Mouse (Mus musculus): ENCODE results near the gene Tmprss3. TPM values are rescaled to one million over a fixed set of nuclear protein-coding genes. Genes with fewer than 3 reads are reported as not detected.

Tmprss3 gene
- polyA plus RNA-seq, 1 experiment = 0.92 TPM

GRCm38 (mm10) chr17:31152966-31153499, 45.7 kb downstream of the Tmprss3 start:
- H3K27me3 ChIP-seq (ENCODE audit: control insufficient read depth, insufficient read depth, low read length) = no peaks in the 10 kb centered on the region
- no peak overlapping the region for H3K27ac ChIP-seq (ENCODE audit: control insufficient read depth, insufficient read depth, low read length)
- no peaks in the 10 kb centered on the region for H3K36me3 ChIP-seq (ENCODE audit: control insufficient read depth, insufficient read depth, low read length)
- H3K4me3 ChIP-seq (ENCODE audit: control insufficient read depth, insufficient read depth, low read length) = no peak overlapping the region
- peaks cover 11% of the 10 kb centered on the region for H3K4me1 ChIP-seq (replicated peaks; ENCODE audit: control insufficient read depth, insufficient read depth, low read length)
- WGBS = 91% methylated on average over 9 of the region's 9 CpGs
- TF ChIP-seq POLR2A (IDR thresholded peaks at IDR 0.05; ENCODE audit: control insufficient read depth, extremely low read depth, insufficient read depth, low read length, poor library complexity) (no peak), CTCF (IDR thresholded peaks at IDR 0.05; ENCODE audit: borderline replicate concordance, control insufficient read depth, extremely low read depth, insufficient read depth, low read length, poor library complexity) (no peak)
- DNase-seq = no peak

GRCm38 (mm10) chr17:31152512-31152911, 46.3 kb downstream of the Tmprss3 start:
- H3K36me3 ChIP-seq (ENCODE audit: control insufficient read depth, insufficient read depth, low read length) = no peaks in the 10 kb centered on the region
- TF ChIP-seq POLR2A (IDR thresholded peaks at IDR 0.05; ENCODE audit: control insufficient read depth, extremely low read depth, insufficient read depth, low read length, poor library complexity) = no peak
- no peak for TF ChIP-seq CTCF (IDR thresholded peaks at IDR 0.05; ENCODE audit: borderline replicate concordance, control insufficient read depth, extremely low read depth, insufficient read depth, low read length, poor library complexity)
- H3K27ac ChIP-seq (ENCODE audit: control insufficient read depth, insufficient read depth, low read length) = no peak overlapping the region
- H3K4me3 ChIP-seq (ENCODE audit: control insufficient read depth, insufficient read depth, low read length) = no peak overlapping the region
- peaks cover 11% of the 10 kb centered on the region for H3K4me1 ChIP-seq (replicated peaks; ENCODE audit: control insufficient read depth, insufficient read depth, low read length)
- H3K27me3 ChIP-seq (ENCODE audit: control insufficient read depth, insufficient read depth, low read length) = no peaks in the 10 kb centered on the region
- WGBS = 83% methylated on average over 5 of the region's 5 CpGs
- no peak for DNase-seq

GRCm38 (mm10) chr17:31145998-31146397, 52.8 kb downstream of the Tmprss3 start:
- H3K4me3 ChIP-seq (ENCODE audit: control insufficient read depth, insufficient read depth, low read length) = no peak overlapping the region
- no peak for DNase-seq
- TF ChIP-seq CTCF (IDR thresholded peaks at IDR 0.05; ENCODE audit: borderline replicate concordance, control insufficient read depth, extremely low read depth, insufficient read depth, low read length, poor library complexity) (no peak), POLR2A (IDR thresholded peaks at IDR 0.05; ENCODE audit: control insufficient read depth, extremely low read depth, insufficient read depth, low read length, poor library complexity) (no peak)
- 51% methylated on average over 9 of the region's 9 CpGs for WGBS
- H3K4me1 ChIP-seq (replicated peaks; ENCODE audit: control insufficient read depth, insufficient read depth, low read length) = no peaks in the 10 kb centered on the region
- no peaks in the 10 kb centered on the region for H3K36me3 ChIP-seq (ENCODE audit: control insufficient read depth, insufficient read depth, low read length)
- no peak overlapping the region for H3K27ac ChIP-seq (ENCODE audit: control insufficient read depth, insufficient read depth, low read length)
- H3K27me3 ChIP-seq (ENCODE audit: control insufficient read depth, insufficient read depth, low read length) = no peaks in the 10 kb centered on the region

DNA sequence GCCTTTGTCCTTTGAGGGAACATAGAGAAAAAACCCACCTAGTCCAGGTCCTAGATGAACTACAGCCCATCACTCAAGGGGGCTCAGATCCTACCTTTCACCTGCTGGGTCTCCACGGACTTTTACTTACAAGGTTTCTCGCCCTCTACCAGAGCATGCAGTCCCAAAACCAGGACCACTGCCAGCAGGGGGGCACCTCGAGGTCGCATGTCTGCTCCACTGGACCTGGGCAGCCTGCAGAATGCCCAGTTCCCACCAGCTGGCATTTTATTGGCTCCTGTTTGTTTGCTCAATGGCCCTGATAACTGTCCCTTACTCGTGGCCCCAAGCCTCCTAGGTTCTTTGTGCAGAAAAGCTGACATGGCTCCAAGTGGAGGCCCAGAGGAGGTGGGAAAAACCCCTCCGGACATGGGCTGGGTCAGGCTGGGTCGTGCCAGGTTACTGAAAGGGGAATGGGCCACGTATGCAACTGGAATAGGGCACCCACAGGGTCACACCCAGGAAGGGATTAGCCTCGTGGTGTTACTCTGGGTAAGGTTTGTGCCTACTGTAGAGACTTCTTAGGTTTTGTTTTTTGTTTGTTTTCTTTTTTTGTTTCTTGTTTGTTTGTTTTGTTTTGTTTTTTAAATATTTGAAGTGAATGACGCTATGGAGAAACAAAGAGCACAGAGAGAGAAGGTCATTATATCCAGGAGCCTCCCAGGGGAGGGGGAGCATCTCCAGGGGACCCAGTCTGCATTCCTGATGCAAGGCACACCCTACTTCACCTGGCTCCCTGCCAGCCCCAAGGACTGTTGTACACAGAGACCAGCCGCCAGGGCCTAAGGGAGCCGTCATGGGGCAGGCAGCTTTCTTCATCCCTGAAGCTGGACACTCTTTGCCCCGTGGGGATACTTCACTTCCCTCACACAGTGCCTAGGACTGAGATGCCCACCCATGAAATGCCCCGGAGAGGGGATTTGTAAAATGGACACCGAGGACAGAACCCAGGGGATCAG, 54.4 kb downstream of the Tmprss3 start, which contains the start of gene Tff2:
TSS of gene Tff2 (minus strand) at position 243 of the 998 bp plus-strand sequence.
- H3K27ac ChIP-seq (ENCODE audit: control insufficient read depth, insufficient read depth, low read length) = no peak within 1 kb of the TSS
- no peaks in the 10 kb centered on the region for H3K4me1 ChIP-seq (replicated peaks; ENCODE audit: control insufficient read depth, insufficient read depth, low read length)
- H3K4me3 ChIP-seq (ENCODE audit: control insufficient read depth, insufficient read depth, low read length) = no peak within 1 kb of the TSS
- no peaks in the 10 kb centered on the region for H3K36me3 ChIP-seq (ENCODE audit: control insufficient read depth, insufficient read depth, low read length)
- WGBS = 89% methylated on average over 15 of the region's 15 CpGs
- no peaks in the 10 kb centered on the region for H3K27me3 ChIP-seq (ENCODE audit: control insufficient read depth, insufficient read depth, low read length)
- no peak for TF ChIP-seq CTCF (IDR thresholded peaks at IDR 0.05; ENCODE audit: borderline replicate concordance, control insufficient read depth, extremely low read depth, insufficient read depth, low read length, poor library complexity)
- TF ChIP-seq POLR2A (IDR thresholded peaks at IDR 0.05; ENCODE audit: control insufficient read depth, extremely low read depth, insufficient read depth, low read length, poor library complexity) = no peak
- no peak for DNase-seq

GRCm38 (mm10) chr17:31142116-31142515, 56.7 kb downstream of the Tmprss3 start:
- no peaks in the 10 kb centered on the region for H3K4me1 ChIP-seq (replicated peaks; ENCODE audit: control insufficient read depth, insufficient read depth, low read length)
- TF ChIP-seq CTCF (IDR thresholded peaks at IDR 0.05; ENCODE audit: borderline replicate concordance, control insufficient read depth, extremely low read depth, insufficient read depth, low read length, poor library complexity) (no peak), POLR2A (IDR thresholded peaks at IDR 0.05; ENCODE audit: control insufficient read depth, extremely low read depth, insufficient read depth, low read length, poor library complexity) (no peak)
- no peaks in the 10 kb centered on the region for H3K27me3 ChIP-seq (ENCODE audit: control insufficient read depth, insufficient read depth, low read length)
- no peak for DNase-seq
- H3K4me3 ChIP-seq (ENCODE audit: control insufficient read depth, insufficient read depth, low read length) = no peak overlapping the region
- H3K36me3 ChIP-seq (ENCODE audit: control insufficient read depth, insufficient read depth, low read length) = no peaks in the 10 kb centered on the region
- no peak overlapping the region for H3K27ac ChIP-seq (ENCODE audit: control insufficient read depth, insufficient read depth, low read length)
- WGBS = 98% methylated on average over 7 of the region's 7 CpGs

- 36% methylated on average over 5 of the region's 5 CpGs for WGBS
- Histone ChIP-seq H3K4me3 (ENCODE audit: control insufficient read depth, insufficient read depth, low read length) (no peak overlapping the region), H3K36me3 (ENCODE audit: control insufficient read depth, insufficient read depth, low read length) (no peaks in the 10 kb centered on the region), H3K27ac (ENCODE audit: control insufficient read depth, insufficient read depth, low read length) (no peak overlapping the region), H3K27me3 (ENCODE audit: control insufficient read depth, insufficient read depth, low read length) (no peaks in the 10 kb centered on the region), H3K4me1 (replicated peaks; ENCODE audit: control insufficient read depth, insufficient read depth, low read length) (peaks cover 9% of the 10 kb centered on the region)
- peak; percentile 78 for DNase-seq
- TF ChIP-seq POLR2A (IDR thresholded peaks at IDR 0.05; ENCODE audit: control insufficient read depth, extremely low read depth, insufficient read depth, low read length, poor library complexity) (no peak), CTCF (IDR thresholded peaks at IDR 0.05; ENCODE audit: borderline replicate concordance, control insufficient read depth, extremely low read depth, insufficient read depth, low read length, poor library complexity) (peak; percentile 71; the same call in 1 of the 2 replicates)
Measured at GRCm38 (mm10) chr17:31138398-31138797, 60.4 kb downstream of the Tmprss3 start.
